Mouse (Mus musculus): ENCODE data around the gene Cacna1e.

DNA sequence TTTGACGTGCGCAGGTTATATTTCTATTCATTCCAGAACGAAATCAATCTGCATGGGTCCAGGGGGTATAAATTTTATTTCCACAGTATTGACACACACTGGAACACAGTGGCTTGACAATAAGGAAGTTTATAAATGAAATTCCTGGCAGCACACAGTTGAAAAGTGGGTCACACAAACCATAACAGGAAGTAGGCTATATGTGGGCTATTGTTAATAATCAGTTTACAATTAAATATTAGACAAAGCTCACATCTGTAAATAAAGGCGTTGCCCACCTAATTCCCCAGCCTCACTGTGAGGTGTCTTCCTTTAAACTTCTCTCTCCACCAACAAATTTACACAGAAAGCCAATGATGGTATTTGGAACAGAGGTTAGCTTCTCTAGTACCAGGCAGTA lies 305.6 kb downstream of the Cacna1e start:
- no peak for TF ChIP-seq POLR2A (IDR thresholded peaks at IDR 0.05; ENCODE audit: low read depth, low read length)
- no peak for TF ChIP-seq CTCF (conservative IDR thresholded peaks at IDR 0.05; ENCODE audit: insufficient read depth, insufficient read length, low read depth, low read length)
